Mouse (Mus musculus) midbrain, embryonic 16.5 days (tissue): ENCODE measurements at regions not wholly inside any gene's neighbourhood (a gene's known extent, or its start where the extent isn't known, plus 50 kb on each side); places are given as distances from the start of the nearest gene placed in this dataset.

Experiments
- ATAC-seq: fragments of 200-750 bp; cut with Nextera tagmentation; 2 replicates; pipeline ENCODE4 v1.8.0; 2017; ENCODE audit warnings: moderate TSS enrichment
- H3K27ac ChIP-seq: fragments of 300-500 bp; sonication (generic); 2 replicates; pipeline ENCODE4 v1.5.1; 2014; ENCODE audit warnings: mild to moderate bottlenecking, low read length, mixed read lengths
- H3K27me3 ChIP-seq: fragments of 300-500 bp; sonication (generic); 2 replicates; pipeline ENCODE4 v1.6.1; 2014; ENCODE audit warnings: low read depth, low read length, mixed read lengths; ENCODE audit not compliant: control insufficient read depth, insufficient read depth
- H3K36me3 ChIP-seq: fragments of 300-500 bp; sonication (generic); 2 replicates; pipeline ENCODE4 v1.6.1; 2014; ENCODE audit warnings: mild to moderate bottlenecking, low read length, moderate library complexity, mixed read lengths; ENCODE audit not compliant: control insufficient read depth, insufficient read depth
- H3K4me1 ChIP-seq: fragments of 300-500 bp; sonication (generic); 2 replicates; pipeline ENCODE4 v1.6.1; 2014; ENCODE audit warnings: mild to moderate bottlenecking, low read length, mixed read lengths; ENCODE audit not compliant: control insufficient read depth, insufficient read depth
- H3K4me2 ChIP-seq: fragments of 300-500 bp; sonication (generic); 2 replicates; pipeline ENCODE4 v1.6.1; 2014; ENCODE audit warnings: mild to moderate bottlenecking, low read length, mixed read lengths
- H3K4me3 ChIP-seq: fragments of 300-500 bp; sonication (generic); 2 replicates; pipeline ENCODE4 v1.5.1; 2014; ENCODE audit warnings: low read depth, mild to moderate bottlenecking, low read length, moderate library complexity, mixed read lengths
- H3K9ac ChIP-seq: fragments of 300-500 bp; sonication (generic); 2 replicates; pipeline ENCODE4 v1.6.1; 2014; ENCODE audit warnings: low read depth, low read length, mixed read lengths
- H3K9me3 ChIP-seq: fragments of 300-500 bp; sonication (generic); replicated peaks from 2 replicates; pipeline ENCODE4 v1.6.1; 2014; ENCODE audit warnings: mild to moderate bottlenecking, low read length, mixed read lengths; ENCODE audit not compliant: control insufficient read depth, poor library complexity, severe bottlenecking
- WGBS: fragments of 180-500 bp; shearing (Covaris S2); extraction: QIAGEN DNeasy Blood & Tissue Kit; methylation state at CpG from one replicate; pipeline ENCODE4 v1.1.7; 2014; 5-methylcytosine and 5-hydroxymethylcytosine counted together

- no peaks in the 10 kb centered on the region for H3K27me3 ChIP-seq
- ATAC-seq = no peak
- no peak overlapping the region for H3K4me2 ChIP-seq
- H3K4me1 ChIP-seq = peaks cover 7% of the 10 kb centered on the region
- WGBS = 83% methylated on average over 5 of the region's 5 CpGs
- H3K9me3 ChIP-seq = no peaks in the 10 kb centered on the region
- H3K9ac ChIP-seq = no peak overlapping the region
- H3K4me3 ChIP-seq = no peak overlapping the region
- H3K27ac ChIP-seq = no peak overlapping the region
- no peaks in the 10 kb centered on the region for H3K36me3 ChIP-seq
These were observed 554.3 kb downstream of the Rps29 start for GRCm38 (mm10) chr12:68604524-68605299.

- Histone ChIP-seq H3K9ac (no peak overlapping the region), H3K36me3 (no peaks in the 10 kb centered on the region), H3K4me2 (no peak overlapping the region), H3K4me3 (no peak overlapping the region), H3K4me1 (peaks cover 13% of the 10 kb centered on the region), H3K9me3 (no peaks in the 10 kb centered on the region), H3K27ac (no peak overlapping the region), H3K27me3 (no peaks in the 10 kb centered on the region)
- WGBS = 18% methylated on average over 4 of the region's 4 CpGs
- no peak for ATAC-seq
These were observed 556.3 kb downstream of the Rps29 start for GRCm38 (mm10) chr12:68602682-68603081.

- Histone ChIP-seq H3K27ac (no peak overlapping the region), H3K9me3 (no peaks in the 10 kb centered on the region), H3K4me1 (peaks cover 13% of the 10 kb centered on the region), H3K9ac (no peak overlapping the region), H3K4me3 (no peak overlapping the region), H3K27me3 (no peaks in the 10 kb centered on the region), H3K4me2 (no peak overlapping the region), H3K36me3 (no peaks in the 10 kb centered on the region)
- ATAC-seq = no peak
These were observed 557.6 kb downstream of the Rps29 start for GRCm38 (mm10) chr12:68601366-68601765.

- no peaks in the 10 kb centered on the region for H3K36me3 ChIP-seq
- ATAC-seq = peak; percentile 91
- no peak overlapping the region for H3K4me2 ChIP-seq
- H3K9me3 ChIP-seq = no peaks in the 10 kb centered on the region
- H3K4me1 ChIP-seq = peaks cover 13% of the 10 kb centered on the region
- no peak overlapping the region for H3K4me3 ChIP-seq
- H3K9ac ChIP-seq = no peak overlapping the region
- 44% methylated on average over 7 of the region's 7 CpGs for WGBS
- H3K27me3 ChIP-seq = no peaks in the 10 kb centered on the region
- H3K27ac ChIP-seq = peak overlapping the region; percentile 58; the same call in 1 of the 2 replicates
These were observed 559.0 kb downstream of the Rps29 start for GRCm38 (mm10) chr12:68599681-68600596.

GRCm38 (mm10) chr12:68599016-68599616, 559.9 kb downstream of the Rps29 start:
- Histone ChIP-seq H3K4me3 (no peak overlapping the region), H3K9me3 (no peaks in the 10 kb centered on the region), H3K4me2 (no peak overlapping the region), H3K9ac (no peak overlapping the region), H3K27ac (0 out of 2 replicates have a peak overlapping the region, but pooled peaks have one; percentile 32), H3K27me3 (no peaks in the 10 kb centered on the region), H3K4me1 (peaks cover 13% of the 10 kb centered on the region), H3K36me3 (no peaks in the 10 kb centered on the region)
- 28% methylated on average over 8 of the region's 8 CpGs for WGBS
- peak; percentile 43; the same call in 1 of the 2 replicates for ATAC-seq

GRCm38 (mm10) chr12:68585524-68585872, 573.5 kb downstream of the Rps29 start:
- H3K27ac ChIP-seq = no peak overlapping the region
- H3K27me3 ChIP-seq = no peaks in the 10 kb centered on the region

GRCm38 (mm10) chr12:68584786-68585523, 574.0 kb downstream of the Rps29 start:
- no peak overlapping the region for H3K4me3 ChIP-seq
- no peak overlapping the region for H3K9ac ChIP-seq
- no peaks in the 10 kb centered on the region for H3K36me3 ChIP-seq
- H3K4me2 ChIP-seq = no peak overlapping the region
- WGBS = 58% methylated on average over 6 of the region's 6 CpGs
- peaks cover 3% of the 10 kb centered on the region for H3K4me1 ChIP-seq
- no peak overlapping the region for H3K27ac ChIP-seq
- no peak for ATAC-seq
- no peaks in the 10 kb centered on the region for H3K27me3 ChIP-seq
- H3K9me3 ChIP-seq = no peaks in the 10 kb centered on the region

More at GRCm38 (mm10) chr12:68585524-68585872, 573.5 kb downstream of the Rps29 start:
- H3K9me3 ChIP-seq = no peaks in the 10 kb centered on the region
- H3K36me3 ChIP-seq = no peaks in the 10 kb centered on the region
- no peak for ATAC-seq
- 59% methylated on average over 3 of the region's 3 CpGs for WGBS
- H3K4me2 ChIP-seq = no peak overlapping the region
- no peak overlapping the region for H3K9ac ChIP-seq
- H3K4me1 ChIP-seq = peaks cover 3% of the 10 kb centered on the region
- H3K4me3 ChIP-seq = no peak overlapping the region

GRCm38 (mm10) chr12:68579909-68580308, 579.1 kb downstream of the Rps29 start:
- no peaks in the 10 kb centered on the region for H3K9me3 ChIP-seq
- no peak overlapping the region for H3K4me2 ChIP-seq
- H3K4me3 ChIP-seq = no peak overlapping the region
- no peak overlapping the region for H3K27ac ChIP-seq
- no peaks in the 10 kb centered on the region for H3K27me3 ChIP-seq
- WGBS = 12% methylated on average over 5 of the region's 5 CpGs
- ATAC-seq = no peak
- H3K4me1 ChIP-seq = peaks cover 12% of the 10 kb centered on the region
- H3K9ac ChIP-seq = no peak overlapping the region
- no peaks in the 10 kb centered on the region for H3K36me3 ChIP-seq
